Mouse (Mus musculus) stomach, adult 2 months (tissue): ENCODE results near the gene Gm648. TPM values are rescaled to one million over a fixed set of nuclear protein-coding genes. Genes with fewer than 3 reads are reported as not detected.

Experiments
- polyA plus RNA-seq: library from polyadenylated mRNA; depleted of rRNA; stranded (reverse); fragments of >200 nt; gene quantifications from 2 replicates; pipeline ENCODE4 v1.2.3, GENCODE M21; 2012; rRNA removed

The Gm648 gene
- not detected in 2 replicates for polyA plus RNA-seq

GRCm38 (mm10) chrX:56549506-56549905, at the start of gene Gm648:
Gm648 (minus strand) TSS chrX:56549606.

GRCm38 (mm10) chrX:56597887-56598640, 48.7 kb upstream of the Gm648 start, which contains the start of gene Mmgt1:
Mmgt1 (minus strand) TSS chrX:56598069.

GRCm38 (mm10) chrX:56524442-56524841, 25.0 kb downstream of the Gm648 start, which contains the start of gene Gm10477:
Gm10477 (plus strand) TSS chrX:56524742.

Other genes starting within 250 kb of the Gm648 start
- gene Zfp449, start 203.2 kb downstream of the Gm648 start, polyA plus RNA-seq: 0.05 and 0.08 TPM in 2 replicates
- gene Smim10l2a, start 175.0 kb downstream of the Gm648 start, polyA plus RNA-seq: 0.76 and 0.84 TPM in 2 replicates
- not detected in 2 replicates for gene Gm2174, start 101.6 kb downstream of the Gm648 start, polyA plus RNA-seq
- gene Ints6l, start 94.7 kb downstream of the Gm648 start, polyA plus RNA-seq: 1.0 and 4.4 TPM in 2 replicates
- gene Gm10477, start 24.9 kb downstream of the Gm648 start, polyA plus RNA-seq: not detected in 2 replicates
- gene Mmgt1, start 48.5 kb upstream of the Gm648 start, polyA plus RNA-seq: 1.1 and 1.2 TPM in 2 replicates
- gene Slc9a6, start 60.2 kb upstream of the Gm648 start, polyA plus RNA-seq: 12.6 and 14.8 TPM in 2 replicates
- gene Fhl1, start 182.2 kb upstream of the Gm648 start, polyA plus RNA-seq: 179 and 224 TPM in 2 replicates